Mouse (Mus musculus) thymus, adult 2 months (tissue): ENCODE measurements around the gene Myo1g.

Experiments
- CTCF ChIP-seq: fragments of 200-500 bp; IDR thresholded peaks from 2 replicates; pipeline ENCODE4 v1.5.1; 2012; ENCODE audit warnings: mild to moderate bottlenecking, control low read depth, low read length, moderate library complexity, borderline replicate concordance; ENCODE audit not compliant: control insufficient read depth, poor library complexity, insufficient read depth; ENCODE audit errors: extremely low read depth
- POLR2A ChIP-seq: fragments of 200-500 bp; IDR thresholded peaks from 2 replicates; pipeline ENCODE4 v1.6.1; 2012; ENCODE audit warnings: mild to moderate bottlenecking, low read length, control low read depth, moderate library complexity; ENCODE audit not compliant: control insufficient read depth, poor library complexity, insufficient read depth; ENCODE audit errors: extremely low read depth

- no peak for TF ChIP-seq POLR2A
- no peak for TF ChIP-seq CTCF
Measured at GRCm38 (mm10) chr11:6547696-6548325, 27.0 kb upstream of the Myo1g start.
